Mouse (Mus musculus) intestine, embryonic 14.5 days (tissue): Measurements from ENCODE around the gene Dchs1. TPM values are rescaled to one million over a fixed set of nuclear protein-coding genes. Genes with fewer than 3 reads are reported as not detected.
A peak's percentile ranks its signal among the peaks of the same experiment; 100 is the strongest.

Experiments
- ATAC-seq: fragments of 200-750 bp; cut with Nextera tagmentation; replicated peaks from 2 replicates; pipeline ENCODE4 v1.8.0; 2017; ENCODE audit warnings: low read depth, moderate number of reproducible peaks, moderate TSS enrichment, moderate library complexity; ENCODE audit not compliant: low FRiP score, low TSS enrichment
- DNase-seq: peaks from one replicate; pipeline ENCODE4 v3.0.0-alpha.2; 2018; ENCODE audit warnings: low spot score
- H3K27ac ChIP-seq: fragments of 300-500 bp; sonication (generic); 2 replicates; pipeline ENCODE4 v1.5.1; 2014; ENCODE audit warnings: low read depth, mild to moderate bottlenecking, control low read depth
- H3K27me3 ChIP-seq: fragments of 300-500 bp; sonication (generic); replicated peaks from 2 replicates; pipeline ENCODE4 v1.6.1; 2014; ENCODE audit warnings: low read length, control low read depth; ENCODE audit not compliant: control insufficient read depth, insufficient read depth
- H3K36me3 ChIP-seq: fragments of 300-500 bp; sonication (generic); 2 replicates; pipeline ENCODE4 v1.6.1; 2014; ENCODE audit warnings: low read length, control low read depth; ENCODE audit not compliant: control insufficient read depth, insufficient read depth
- H3K4me1 ChIP-seq: fragments of 300-500 bp; sonication (generic); replicated peaks from 2 replicates; pipeline ENCODE4 v1.6.1; 2014; ENCODE audit warnings: low read length, control low read depth, mixed read lengths; ENCODE audit not compliant: control insufficient read depth, insufficient read depth
- H3K4me2 ChIP-seq: fragments of 300-500 bp; sonication (generic); 2 replicates; pipeline ENCODE4 v1.6.1; 2014; ENCODE audit warnings: low read length
- H3K4me3 ChIP-seq: fragments of 300-500 bp; sonication (generic); 2 replicates; pipeline ENCODE4 v1.5.1; 2014; ENCODE audit warnings: low read depth, low read length, control low read depth, mixed read lengths
- H3K9ac ChIP-seq: fragments of 300-500 bp; sonication (generic); 2 replicates; pipeline ENCODE4 v1.6.1; 2014; ENCODE audit warnings: mild to moderate bottlenecking, low read length
- H3K9me3 ChIP-seq: fragments of 300-500 bp; sonication (generic); 2 replicates; pipeline ENCODE4 v1.6.1; 2016; ENCODE audit warnings: low read length, control low read depth; ENCODE audit not compliant: control insufficient read depth
- WGBS: fragments of 180-500 bp; shearing (Covaris S2); extraction: QIAGEN DNeasy Blood & Tissue Kit; methylation state at CpG from one replicate; pipeline ENCODE4 v1.1.7; 2014; 5-methylcytosine and 5-hydroxymethylcytosine counted together
- polyA plus RNA-seq: library from polyadenylated mRNA; unstranded; fragments of >200 nt; fragmentation: Nextera tagmentation; extraction: Ambion mirVana; gene quantifications from 2 replicates; pipeline ENCODE4 v1.2.1, GENCODE M21; 2014

Gene Dchs1
- polyA plus RNA-seq = 17.5 and 18.7 TPM in 2 replicates

DNA sequence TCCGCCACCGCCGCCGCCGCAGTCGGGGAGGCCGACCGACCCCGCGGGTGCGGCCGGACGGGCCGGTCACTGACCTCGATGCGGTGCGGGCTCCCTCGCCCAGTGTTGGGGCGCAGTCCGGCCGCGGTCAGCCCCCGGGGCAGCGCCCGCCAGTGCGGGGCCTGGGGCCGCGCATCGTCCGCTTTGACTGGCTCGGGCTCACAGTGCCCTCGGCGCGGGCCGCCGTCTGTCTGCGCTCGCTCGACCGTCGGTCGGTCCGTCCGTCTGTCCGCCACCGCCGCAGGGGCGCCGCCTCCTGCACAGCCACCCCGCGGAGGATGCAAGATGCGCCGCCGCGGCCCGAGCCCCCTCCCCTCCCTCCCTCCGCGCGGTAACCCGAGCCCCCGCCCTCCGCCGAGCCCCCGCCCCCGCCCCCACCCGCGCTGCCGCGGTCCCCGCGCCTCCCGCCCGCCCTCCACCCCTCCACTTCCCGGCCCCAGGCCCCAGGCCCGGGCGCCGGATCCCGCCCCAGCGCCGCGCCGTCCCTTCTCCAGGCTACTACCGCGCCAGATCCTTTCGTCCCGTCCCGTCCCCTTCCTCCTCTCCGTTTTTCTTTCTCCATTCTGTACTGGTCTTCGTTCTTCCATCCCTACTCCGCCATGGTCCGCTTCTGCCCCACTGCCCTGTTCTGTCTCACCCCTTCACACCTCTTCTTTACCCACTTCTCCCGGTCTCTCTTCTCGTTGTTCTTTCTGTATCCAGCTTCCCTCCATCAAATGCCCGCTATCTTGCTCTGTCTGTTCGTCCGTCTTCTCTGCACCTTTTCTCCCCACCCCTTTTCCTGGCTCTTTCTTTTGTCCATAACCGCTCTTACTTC, at the start of gene Dchs1:
Gene Dchs1, minus strand, starts transcription at position 370 of the 856 bp plus-strand sequence.
- Histone ChIP-seq H3K27me3 (no peaks in the 10 kb centered on the region), H3K4me2 (peak within 1 kb of the TSS; percentile 60), H3K9me3 (no peaks in the 10 kb centered on the region), H3K4me1 (peaks cover 30% of the 10 kb centered on the region), H3K4me3 (peak within 1 kb of the TSS; percentile 76), H3K27ac (peak within 1 kb of the TSS; percentile 86), H3K36me3 (peaks cover 8% of the 10 kb centered on the region; the same call in 1 of the 2 replicates), H3K9ac (peak within 1 kb of the TSS; percentile 96)
- peak; percentile 78 for DNase-seq
- ATAC-seq = peak; percentile 80
- WGBS = under 1% methylated on average over 66 of the region's 97 CpGs

DNA sequence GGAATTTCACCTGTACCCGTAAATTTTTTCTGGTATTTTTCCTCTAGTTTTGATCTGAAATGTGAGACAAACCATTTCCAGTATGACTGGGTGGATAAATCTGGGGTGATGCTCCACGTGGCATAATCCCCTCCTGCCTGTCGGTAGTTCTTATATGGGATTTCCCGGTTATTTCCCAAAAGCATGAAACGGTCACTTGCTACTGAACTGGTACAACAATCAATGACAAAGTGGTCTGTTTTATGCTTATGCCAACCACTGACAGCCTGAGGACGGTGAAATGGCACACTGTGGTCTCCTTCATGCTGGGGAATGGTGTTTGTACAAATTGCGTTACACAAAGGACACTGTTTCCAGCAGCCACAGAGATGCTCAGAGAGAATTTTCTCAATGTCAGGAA, 36.8 kb upstream of the Dchs1 start:
- no peaks in the 10 kb centered on the region for H3K36me3 ChIP-seq
- H3K27ac ChIP-seq = no peak overlapping the region
- no peak overlapping the region for H3K4me2 ChIP-seq
- DNase-seq (no peak), ATAC-seq (no peak)
- no peak overlapping the region for H3K9ac ChIP-seq
- H3K9me3 ChIP-seq = no peaks in the 10 kb centered on the region
- no peak overlapping the region for H3K4me3 ChIP-seq
- WGBS = 78% methylated on average over 7 of the region's 7 CpGs
- H3K27me3 ChIP-seq = no peaks in the 10 kb centered on the region
- H3K4me1 ChIP-seq = no peaks in the 10 kb centered on the region

DNA sequence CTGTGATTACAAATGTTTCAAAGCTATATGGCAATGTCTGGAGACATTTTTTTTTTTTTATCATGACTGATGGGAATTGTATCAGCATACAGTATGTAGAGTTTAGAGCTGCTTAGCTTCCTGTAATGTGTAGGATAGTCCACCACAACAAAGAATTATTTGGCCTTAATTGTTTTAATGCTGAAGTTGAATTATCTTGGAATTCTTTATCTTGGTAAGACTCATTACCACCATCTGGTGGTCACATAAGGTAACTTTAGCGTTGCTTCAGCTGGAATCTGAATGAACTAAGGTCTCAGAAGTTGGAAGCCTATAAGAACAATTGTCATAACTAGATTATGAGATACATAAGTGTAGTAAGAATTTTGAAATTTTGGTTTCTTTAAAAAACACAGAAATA, 31.0 kb upstream of the Dchs1 start:
- Histone ChIP-seq H3K27ac (no peak overlapping the region), H3K9me3 (no peaks in the 10 kb centered on the region), H3K27me3 (no peaks in the 10 kb centered on the region), H3K4me1 (no peaks in the 10 kb centered on the region), H3K4me2 (no peak overlapping the region), H3K36me3 (no peaks in the 10 kb centered on the region), H3K9ac (no peak overlapping the region), H3K4me3 (no peak overlapping the region)
- ATAC-seq = 0 out of 2 replicates have a peak, but pooled peaks have one; percentile 44
- no peak for DNase-seq
- 0% methylated on average over 1 of the region's 1 CpGs for WGBS

DNA sequence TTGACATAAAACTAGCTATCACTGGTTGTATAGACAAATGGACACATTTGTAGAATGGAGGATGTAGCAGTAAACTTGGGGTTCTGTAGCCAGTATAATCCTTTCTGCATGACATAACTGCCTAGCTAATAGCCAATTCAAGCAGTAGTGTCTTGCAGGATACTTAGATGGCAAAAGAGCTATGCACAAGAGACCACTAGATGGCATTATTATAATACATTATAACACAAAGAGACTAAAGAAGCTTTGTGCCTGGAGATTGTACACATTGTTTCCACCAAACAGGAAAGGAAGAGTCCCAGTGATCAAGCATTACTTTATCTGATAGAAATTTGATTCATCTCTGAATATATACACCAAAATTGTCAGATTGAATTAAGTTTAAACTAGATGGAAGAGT, 29.3 kb upstream of the Dchs1 start:
- Histone ChIP-seq H3K9ac (no peak overlapping the region), H3K4me1 (no peaks in the 10 kb centered on the region), H3K36me3 (no peaks in the 10 kb centered on the region), H3K9me3 (no peaks in the 10 kb centered on the region), H3K4me3 (no peak overlapping the region), H3K4me2 (no peak overlapping the region), H3K27ac (no peak overlapping the region), H3K27me3 (no peaks in the 10 kb centered on the region)
- DNase-seq = no peak
- no peak for ATAC-seq

DNA sequence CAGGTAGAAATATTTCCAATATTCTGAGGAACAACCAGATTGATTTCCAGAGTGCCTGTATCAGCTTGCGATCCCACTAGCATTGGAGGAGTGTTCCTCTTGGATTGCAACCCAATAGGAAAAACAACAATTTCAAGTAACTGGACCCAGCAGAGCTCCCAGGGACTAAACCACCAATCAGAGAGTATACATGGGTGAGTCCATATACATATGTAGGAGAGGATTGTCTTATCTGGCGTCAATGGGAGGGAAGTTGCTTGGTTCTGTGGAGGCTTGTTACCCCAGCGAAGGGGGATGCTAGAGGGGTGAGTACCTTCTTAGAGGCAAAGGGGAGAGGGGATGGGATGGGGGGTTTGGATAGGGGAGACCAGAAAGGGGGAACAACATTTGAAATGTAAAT, 25.9 kb upstream of the Dchs1 start:
- DNase-seq = no peak
- ATAC-seq = no peak
- 87% methylated on average over 3 of the region's 3 CpGs for WGBS
- Histone ChIP-seq H3K27me3 (no peaks in the 10 kb centered on the region), H3K36me3 (peaks cover 16% of the 10 kb centered on the region), H3K27ac (no peak overlapping the region), H3K4me2 (no peak overlapping the region), H3K9ac (no peak overlapping the region), H3K9me3 (no peaks in the 10 kb centered on the region), H3K4me1 (peaks cover 7% of the 10 kb centered on the region; the same call in 1 of the 2 replicates), H3K4me3 (no peak overlapping the region)

DNA sequence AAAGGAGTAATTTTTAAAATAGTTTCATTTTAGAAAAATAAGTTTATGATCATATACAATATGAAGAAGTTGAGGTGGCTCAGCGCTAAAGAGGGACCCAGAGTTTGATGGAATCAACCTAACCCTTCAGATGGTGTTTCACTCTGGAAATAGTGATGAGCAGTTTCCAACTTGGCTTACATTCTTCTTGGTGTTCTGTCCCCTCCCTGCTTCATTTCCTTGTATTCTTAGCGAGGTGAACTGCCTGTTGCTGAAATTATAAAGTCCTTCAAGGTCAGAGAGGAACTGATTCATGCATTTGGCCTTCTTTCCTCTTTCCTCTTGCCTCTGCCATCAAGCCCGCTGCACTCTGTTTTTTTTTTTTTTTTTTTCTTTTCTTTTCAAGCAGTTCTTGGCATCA, 25.1 kb upstream of the Dchs1 start:
- no peak for ATAC-seq
- peaks cover 21% of the 10 kb centered on the region for H3K36me3 ChIP-seq
- H3K27me3 ChIP-seq = no peaks in the 10 kb centered on the region
- H3K9me3 ChIP-seq = no peaks in the 10 kb centered on the region
- H3K27ac ChIP-seq = no peak overlapping the region
- no peak overlapping the region for H3K4me2 ChIP-seq
- DNase-seq = no peak
- WGBS = 77% methylated on average over 3 of the region's 3 CpGs
- H3K9ac ChIP-seq = no peak overlapping the region
- peaks cover 7% of the 10 kb centered on the region; the same call in 1 of the 2 replicates for H3K4me1 ChIP-seq
- H3K4me3 ChIP-seq = no peak overlapping the region

DNA sequence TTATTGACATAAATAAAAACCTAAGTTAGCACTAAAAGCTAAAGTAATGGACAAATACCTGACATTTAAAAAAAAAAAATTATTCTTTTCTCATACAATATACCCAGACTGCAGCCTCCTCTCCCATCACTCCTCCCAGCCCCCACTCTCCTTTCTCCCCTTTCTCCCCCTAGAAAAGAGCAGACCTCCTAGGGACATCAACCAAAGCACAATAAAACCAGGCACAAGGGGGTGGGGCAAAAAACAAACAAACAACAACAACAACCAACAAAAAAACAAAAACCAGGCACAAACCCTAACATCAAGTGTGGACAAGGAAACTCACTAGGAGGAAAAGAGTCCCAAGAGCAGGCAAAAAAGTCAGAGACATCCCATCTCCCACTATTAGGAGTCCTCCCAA, 24.1 kb upstream of the Dchs1 start:
- H3K4me3 ChIP-seq = 0 out of 2 replicates have a peak overlapping the region, but pooled peaks have one; percentile 69
- H3K4me2 ChIP-seq = peak overlapping the region; percentile 34; the same call in 1 of the 2 replicates
- no peak; the same call in 1 of the 2 replicates for ATAC-seq
- no peak overlapping the region for H3K9ac ChIP-seq
- no peak overlapping the region for H3K27ac ChIP-seq
- peaks cover 7% of the 10 kb centered on the region; the same call in 1 of the 2 replicates for H3K4me1 ChIP-seq
- H3K9me3 ChIP-seq = no peaks in the 10 kb centered on the region
- peaks cover 26% of the 10 kb centered on the region for H3K36me3 ChIP-seq
- H3K27me3 ChIP-seq = no peaks in the 10 kb centered on the region
- no peak for DNase-seq

DNA sequence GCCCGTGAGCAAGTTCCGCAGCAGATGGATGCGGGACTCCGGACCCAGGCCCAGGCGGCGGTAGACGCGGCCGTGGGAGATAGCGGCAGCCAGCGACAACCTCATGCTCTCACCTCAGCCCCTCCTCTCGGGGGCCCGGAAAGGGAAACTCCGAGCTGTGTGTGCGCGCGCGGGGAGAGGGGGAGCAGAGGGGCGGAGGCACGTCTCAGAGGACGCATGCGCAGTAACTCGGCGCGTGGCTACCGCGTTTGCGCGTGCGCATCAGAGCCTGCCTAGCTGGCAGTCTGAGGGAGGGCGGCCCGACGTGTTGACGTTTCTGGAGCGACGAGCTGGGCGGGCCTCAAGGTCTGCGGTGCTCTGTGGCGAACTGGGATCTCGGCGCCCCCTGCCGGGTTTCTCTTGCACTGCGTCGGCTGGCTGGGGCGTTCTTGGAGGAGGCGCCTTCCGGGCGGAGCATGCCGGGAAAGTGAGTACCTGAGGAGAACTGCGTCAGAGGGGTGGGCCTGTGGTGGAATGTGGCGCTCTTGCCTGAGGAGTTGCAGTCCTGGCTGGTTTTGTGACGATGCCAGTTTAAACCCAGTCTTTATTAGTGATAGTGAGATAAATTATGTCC, 23.5 kb upstream of the Dchs1 start, which contains the start of gene Mrpl17:
Gene Mrpl17, minus strand, starts transcription at position 223 of the 613 bp plus-strand sequence.
- under 1% methylated on average over 45 of the region's 52 CpGs for WGBS

More for the DNA sequence above, 23.5 kb upstream of the Dchs1 start, which contains the start of gene Mrpl17:
- Histone ChIP-seq H3K27me3 (no peaks in the 10 kb centered on the region), H3K9me3 (no peaks in the 10 kb centered on the region), H3K4me2 (peak within 1 kb of the TSS; percentile 53), H3K9ac (peak within 1 kb of the TSS; percentile 81), H3K36me3 (peaks cover 26% of the 10 kb centered on the region), H3K27ac (peak within 1 kb of the TSS; percentile 83), H3K4me3 (peak within 1 kb of the TSS; percentile 69), H3K4me1 (peaks cover 7% of the 10 kb centered on the region; the same call in 1 of the 2 replicates)
- DNase-seq (peak; percentile 100), ATAC-seq (peak; percentile 97)
